Mouse (Mus musculus): ENCODE measurements around the gene Asl. TPM values are rescaled to one million over a fixed set of nuclear protein-coding genes. Genes with fewer than 3 reads are reported as not detected.
A peak's percentile ranks its signal among the peaks of the same experiment; 100 is the strongest.

Asl gene
- polyA plus RNA-seq, 1 experiment from 2014 or later: 44.4 TPM

GRCm38 (mm10) chr5:130023067-130023766 lies 5.8 kb downstream of the Asl start:
- Histone ChIP-seq H3K27ac (replicated peaks) (no peak overlapping the region), H3K9ac (peak overlapping the region; percentile 75; the same call in 1 of the 2 replicates), H3K9me3 (no peaks in the 10 kb centered on the region), H3K4me1 (replicated peaks) (peaks cover 18% of the 10 kb centered on the region), H3K4me3 (peak overlapping the region; percentile 58), H3K36me3 (0 out of 2 replicates have a peak, but pooled peaks cover 4% of the 10 kb centered on the region), H3K4me2 (peak overlapping the region; percentile 90), H3K27me3 (peaks cover 20% of the 10 kb centered on the region)
- no peak for ATAC-seq (ENCODE audit: low read depth)
- WGBS: 44% methylated on average over 12 of the region's 12 CpGs

DNA sequence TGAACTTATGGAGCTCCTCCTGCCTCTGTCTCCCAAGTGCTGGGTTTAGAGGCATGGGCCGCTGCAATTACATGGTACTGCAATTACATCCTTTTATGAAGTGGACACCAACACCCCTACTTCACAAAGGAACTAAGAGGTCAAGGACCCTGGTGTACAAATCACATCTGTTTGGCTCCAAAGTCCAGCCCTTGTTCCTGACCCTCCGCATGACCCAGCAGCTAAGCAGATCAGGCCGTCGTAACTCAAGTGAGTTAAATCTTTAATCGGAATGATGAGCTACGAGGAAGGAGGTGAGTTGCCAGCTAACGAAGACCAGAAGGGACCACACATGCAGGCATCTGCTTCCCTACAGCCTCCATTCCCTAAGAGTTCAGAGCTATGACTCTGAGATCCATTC lies 6.7 kb downstream of the Asl start:
- no peaks in the 10 kb centered on the region for H3K9me3 ChIP-seq
- H3K27me3 ChIP-seq: peaks cover 15% of the 10 kb centered on the region
- H3K4me3 ChIP-seq: no peak overlapping the region
- ATAC-seq (ENCODE audit: low read depth): no peak
- H3K9ac ChIP-seq: no peak overlapping the region
- WGBS: 81% methylated on average over 7 of the region's 7 CpGs
- H3K36me3 ChIP-seq: peaks cover 8% of the 10 kb centered on the region; the same call in 1 of the 2 replicates
- H3K4me1 ChIP-seq (replicated peaks): peaks cover 18% of the 10 kb centered on the region
- no peak overlapping the region for H3K4me2 ChIP-seq
- H3K27ac ChIP-seq (replicated peaks): no peak overlapping the region

DNA sequence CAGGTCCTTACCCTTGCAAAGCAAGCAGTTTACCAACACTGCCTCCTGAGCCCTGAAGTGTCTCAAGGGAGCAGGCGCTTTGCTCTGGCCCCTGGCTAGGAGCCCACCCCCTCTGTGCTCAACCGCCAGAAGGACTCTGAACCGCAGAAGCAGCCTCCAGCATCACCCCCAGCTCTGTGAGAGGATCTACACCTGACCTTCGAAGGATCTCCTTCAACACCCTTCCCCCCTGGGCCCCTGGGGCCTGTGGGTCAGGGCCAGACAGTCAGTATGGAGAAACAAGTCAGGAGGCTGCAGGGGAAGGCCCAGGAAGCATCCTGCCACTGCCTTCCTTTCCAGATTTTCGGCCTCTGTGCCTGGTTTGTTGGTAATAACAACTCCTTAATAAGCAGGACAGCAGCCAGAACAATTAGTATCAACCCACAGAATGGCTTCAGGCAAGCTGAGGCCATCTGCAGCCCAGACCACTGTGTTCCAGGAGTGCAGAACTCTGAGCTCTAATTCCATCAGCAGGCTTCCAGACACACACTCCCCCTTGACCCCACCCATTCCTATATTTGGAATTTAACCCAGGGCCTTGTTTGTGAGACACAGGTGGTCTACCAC lies 7.6 kb downstream of the Asl start:
- H3K4me3 ChIP-seq: no peak overlapping the region
- no peak overlapping the region; the same call in 1 of the 2 replicates for H3K9ac ChIP-seq
- WGBS: 73% methylated on average over 5 of the region's 5 CpGs
- peaks cover 9% of the 10 kb centered on the region; the same call in 1 of the 2 replicates for H3K36me3 ChIP-seq
- H3K27ac ChIP-seq (replicated peaks): 0 out of 2 replicates have a peak overlapping the region, but pooled peaks have one; percentile 15
- H3K4me1 ChIP-seq (replicated peaks): peaks cover 18% of the 10 kb centered on the region
- no peak for ATAC-seq (ENCODE audit: low read depth)
- no peak overlapping the region for H3K4me2 ChIP-seq
- H3K27me3 ChIP-seq: peaks cover 6% of the 10 kb centered on the region; the same call in 1 of the 2 replicates
- H3K9me3 ChIP-seq: no peaks in the 10 kb centered on the region

- Histone ChIP-seq H3K27me3 (no peaks in the 10 kb centered on the region), H3K27ac (replicated peaks) (no peak overlapping the region), H3K36me3 (peaks cover 28% of the 10 kb centered on the region), H3K4me1 (replicated peaks) (peaks cover 18% of the 10 kb centered on the region), H3K9me3 (no peaks in the 10 kb centered on the region), H3K9ac (no peak overlapping the region), H3K4me2 (no peak overlapping the region), H3K4me3 (no peak overlapping the region)
- ATAC-seq (ENCODE audit: low read depth): no peak
- 79% methylated on average over 8 of the region's 8 CpGs for WGBS
Observed at GRCm38 (mm10) chr5:130019461-130019860, 9.6 kb downstream of the Asl start.

- peaks cover 54% of the 10 kb centered on the region for H3K36me3 ChIP-seq
- H3K4me1 ChIP-seq (replicated peaks): no peaks in the 10 kb centered on the region
Observed at GRCm38 (mm10) chr5:130015104-130015503, 13.9 kb downstream of the Asl start.

GRCm38 (mm10) chr5:130010961-130011360 lies 18.1 kb downstream of the Asl start:
- H3K4me1 ChIP-seq (replicated peaks): no peaks in the 10 kb centered on the region
- H3K4me2 ChIP-seq: no peak overlapping the region
- H3K36me3 ChIP-seq: peaks cover 40% of the 10 kb centered on the region
- WGBS: 94% methylated on average over 5 of the region's 5 CpGs
- H3K9me3 ChIP-seq: no peaks in the 10 kb centered on the region
- H3K9ac ChIP-seq: no peak overlapping the region
- no peak overlapping the region for H3K4me3 ChIP-seq
- no peaks in the 10 kb centered on the region for H3K27me3 ChIP-seq
- ATAC-seq (ENCODE audit: low read depth): no peak
- H3K27ac ChIP-seq (replicated peaks): no peak overlapping the region

More at GRCm38 (mm10) chr5:130015104-130015503, 13.9 kb downstream of the Asl start:
- no peak for ATAC-seq (ENCODE audit: low read depth)
- Histone ChIP-seq H3K27ac (replicated peaks) (no peak overlapping the region), H3K4me2 (no peak overlapping the region), H3K9ac (no peak overlapping the region), H3K4me3 (no peak overlapping the region), H3K9me3 (no peaks in the 10 kb centered on the region), H3K27me3 (no peaks in the 10 kb centered on the region)
- 100% methylated on average over 3 of the region's 3 CpGs for WGBS

DNA sequence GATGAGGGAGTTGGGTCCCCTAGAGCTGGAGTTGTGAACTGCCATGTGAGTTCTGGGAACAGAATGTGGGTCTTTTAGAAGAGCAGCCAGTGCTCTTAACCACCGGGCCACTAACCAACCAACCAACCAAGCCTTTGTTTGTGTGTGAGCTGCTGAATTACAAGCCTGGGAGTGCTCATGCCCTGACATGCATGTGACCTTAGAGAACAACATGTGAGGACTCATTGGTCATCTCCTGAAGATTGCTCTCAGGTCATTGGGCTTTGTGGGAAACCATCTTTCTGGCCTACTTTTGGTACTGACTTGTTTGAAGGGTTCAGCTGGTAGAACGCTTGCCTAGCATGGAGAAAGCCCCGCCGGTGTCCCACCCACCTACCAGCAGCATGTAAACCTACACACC lies 19.3 kb downstream of the Asl start:
- no peaks in the 10 kb centered on the region for H3K27me3 ChIP-seq
- H3K9me3 ChIP-seq: peaks cover 5% of the 10 kb centered on the region; the same call in 1 of the 2 replicates
- H3K4me1 ChIP-seq (replicated peaks): no peaks in the 10 kb centered on the region
- 95% methylated on average over 4 of the region's 4 CpGs for WGBS
- no peak for ATAC-seq (ENCODE audit: low read depth)
- no peak overlapping the region for H3K27ac ChIP-seq (replicated peaks)
- no peak overlapping the region for H3K4me2 ChIP-seq
- no peak overlapping the region for H3K4me3 ChIP-seq
- H3K36me3 ChIP-seq: peaks cover 29% of the 10 kb centered on the region
- H3K9ac ChIP-seq: no peak overlapping the region

DNA sequence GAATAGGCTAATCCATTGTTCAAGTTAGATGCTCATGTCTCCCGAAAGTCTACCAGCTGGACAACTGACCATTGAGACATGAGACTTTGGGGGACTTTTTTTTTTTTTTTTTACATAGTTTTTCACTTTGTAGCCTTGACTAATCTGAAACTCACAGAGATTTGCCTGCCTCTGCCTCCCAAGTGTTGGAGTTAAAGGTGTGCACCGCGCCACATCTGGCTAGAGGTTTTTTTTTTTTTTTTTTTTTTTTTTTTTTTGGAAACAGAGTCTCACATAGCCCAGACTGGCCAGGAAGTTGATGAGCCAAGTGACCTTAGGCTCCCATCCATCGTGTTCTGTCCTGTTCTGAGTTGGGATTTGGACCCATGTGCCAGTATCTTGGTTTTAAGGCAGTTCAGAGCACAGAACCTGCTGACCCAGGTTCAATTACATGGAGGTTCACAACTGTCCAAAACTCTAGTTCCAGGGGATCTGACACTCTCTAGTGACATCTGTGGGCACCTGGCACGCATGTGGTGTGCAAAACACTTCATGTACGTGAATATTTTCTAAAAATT lies 20.9 kb downstream of the Asl start:
- 77% methylated on average over 6 of the region's 6 CpGs for WGBS
- H3K4me1 ChIP-seq (replicated peaks): no peaks in the 10 kb centered on the region; the same call in 1 of the 2 replicates
- peaks cover 24% of the 10 kb centered on the region for H3K36me3 ChIP-seq
- no peak overlapping the region for H3K4me3 ChIP-seq
- no peak for ATAC-seq (ENCODE audit: low read depth)
- H3K4me2 ChIP-seq: no peak overlapping the region
- H3K9me3 ChIP-seq: peaks cover 14% of the 10 kb centered on the region
- H3K27ac ChIP-seq (replicated peaks): no peak overlapping the region
- no peaks in the 10 kb centered on the region for H3K27me3 ChIP-seq
- H3K9ac ChIP-seq: no peak overlapping the region

DNA sequence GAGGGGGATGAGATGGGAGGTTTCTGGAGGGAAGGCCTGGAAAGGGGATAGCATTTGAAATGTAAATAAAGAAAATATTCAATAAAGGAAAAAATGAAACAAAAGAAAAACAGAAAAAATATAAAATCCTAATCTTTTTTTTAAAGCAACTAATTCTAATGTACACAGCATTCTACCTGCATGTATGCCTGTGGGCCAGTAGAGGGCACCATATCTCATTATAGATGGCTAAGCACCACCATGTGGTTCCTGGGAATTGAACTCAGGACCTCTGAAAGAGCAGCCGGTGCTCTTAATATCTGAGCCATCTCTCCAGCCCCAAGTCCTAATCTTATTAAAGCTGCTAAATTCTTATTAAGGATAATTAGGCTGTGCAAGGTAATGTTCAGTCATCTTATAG lies 21.7 kb downstream of the Asl start:
- no peaks in the 10 kb centered on the region for H3K27me3 ChIP-seq
- H3K9me3 ChIP-seq: peaks cover 14% of the 10 kb centered on the region
- peaks cover under 1% of the 10 kb centered on the region for H3K4me1 ChIP-seq (replicated peaks)
- no peak for ATAC-seq (ENCODE audit: low read depth)
- H3K36me3 ChIP-seq: peaks cover 17% of the 10 kb centered on the region
- H3K4me3 ChIP-seq: no peak overlapping the region
- H3K27ac ChIP-seq (replicated peaks): no peak overlapping the region
- WGBS: 94% methylated on average over 1 of the region's 1 CpGs
- H3K4me2 ChIP-seq: no peak overlapping the region
- no peak overlapping the region for H3K9ac ChIP-seq

GRCm38 (mm10) chr5:130003229-130003628 lies 25.8 kb downstream of the Asl start:
- peaks cover 14% of the 10 kb centered on the region for H3K9me3 ChIP-seq
- H3K4me1 ChIP-seq (replicated peaks): peaks cover 11% of the 10 kb centered on the region
- H3K4me2 ChIP-seq: peak overlapping the region; percentile 78
- peak overlapping the region; percentile 80; the same call in 1 of the 2 replicates for H3K9ac ChIP-seq
- WGBS: 69% methylated on average over 7 of the region's 7 CpGs
- no peak overlapping the region for H3K27ac ChIP-seq (replicated peaks)
- H3K4me3 ChIP-seq: peak overlapping the region; percentile 61
- no peaks in the 10 kb centered on the region for H3K36me3 ChIP-seq
- H3K27me3 ChIP-seq: no peaks in the 10 kb centered on the region
- ATAC-seq (ENCODE audit: low read depth): no peak

- peak; percentile 83 for ATAC-seq (ENCODE audit: low read depth)
- H3K4me2 ChIP-seq: peak within 1 kb of the TSS; percentile 78
- H3K36me3 ChIP-seq: no peaks in the 10 kb centered on the region
- no peaks in the 10 kb centered on the region for H3K27me3 ChIP-seq
- H3K9ac ChIP-seq: peak within 1 kb of the TSS; percentile 80
- peak within 1 kb of the TSS; percentile 55; the same call in 1 of the 2 replicates for H3K27ac ChIP-seq (replicated peaks)
- WGBS: 2% methylated on average over 39 of the region's 39 CpGs
- peaks cover 11% of the 10 kb centered on the region for H3K4me1 ChIP-seq (replicated peaks)
- peak within 1 kb of the TSS; percentile 61 for H3K4me3 ChIP-seq
- H3K9me3 ChIP-seq: peaks cover 14% of the 10 kb centered on the region
Observed at GRCm38 (mm10) chr5:130002301-130003146, 26.5 kb downstream of the Asl start, which contains the start of gene Gusb. TSS of gene Gusb (minus strand) at chr5:130003049.
